Mouse (Mus musculus) forelimb bud, embryonic 11.5 days (tissue): ENCODE measurements around the gene Stx8.
A peak's percentile ranks its signal among the peaks of the same experiment; 100 is the strongest.

Source experiments
- DNase-seq: peaks from one replicate; pipeline ENCODE4 v3.0.0-alpha.2; 2012; ENCODE audit warnings: low read depth, low spot score

Stx8 gene

GRCm38 (mm10) chr11:68223143-68223542 is 257.1 kb downstream of the Stx8 start:
- no peak for DNase-seq

DNA sequence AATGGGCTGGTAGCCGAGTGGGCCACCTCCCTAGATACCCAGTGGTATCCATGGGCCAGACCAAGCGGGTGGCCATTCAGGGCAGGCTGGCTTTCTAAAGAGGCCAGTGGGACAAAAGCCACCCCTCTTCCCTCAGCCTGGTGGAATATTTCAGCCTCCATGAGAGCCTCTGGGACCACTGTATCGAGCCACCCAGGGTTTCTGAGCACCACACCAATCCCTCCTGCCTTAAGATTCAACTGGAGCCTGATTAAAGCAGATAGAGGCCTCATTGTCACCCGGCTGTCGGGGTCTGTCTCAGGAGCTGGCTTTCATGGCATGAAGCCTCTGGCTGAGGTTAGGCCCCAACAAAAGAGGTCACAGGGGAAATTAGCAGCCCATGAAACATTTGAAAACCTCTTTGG is 260.7 kb downstream of the Stx8 start:
- no peak for DNase-seq

DNA sequence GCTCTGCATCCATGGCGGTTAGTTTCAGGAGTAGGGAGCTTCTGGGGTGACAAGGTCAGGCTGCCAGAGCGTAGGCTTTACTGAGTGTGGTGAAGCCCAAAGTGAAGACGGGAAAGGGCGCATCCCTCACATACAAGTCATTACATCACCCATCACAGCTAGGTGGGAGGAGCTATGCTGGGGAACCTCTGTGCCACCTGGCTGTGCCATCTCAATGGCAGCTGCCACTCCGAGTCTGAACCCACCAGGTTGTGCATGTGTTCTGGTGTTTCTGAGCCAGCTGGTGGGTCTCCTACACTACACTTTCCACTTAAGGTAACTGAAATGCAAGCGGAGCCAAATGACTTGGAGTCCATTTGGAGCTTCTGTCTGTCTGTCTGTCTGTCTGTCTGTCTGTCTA is 261.8 kb downstream of the Stx8 start:
- no peak for DNase-seq

DNA sequence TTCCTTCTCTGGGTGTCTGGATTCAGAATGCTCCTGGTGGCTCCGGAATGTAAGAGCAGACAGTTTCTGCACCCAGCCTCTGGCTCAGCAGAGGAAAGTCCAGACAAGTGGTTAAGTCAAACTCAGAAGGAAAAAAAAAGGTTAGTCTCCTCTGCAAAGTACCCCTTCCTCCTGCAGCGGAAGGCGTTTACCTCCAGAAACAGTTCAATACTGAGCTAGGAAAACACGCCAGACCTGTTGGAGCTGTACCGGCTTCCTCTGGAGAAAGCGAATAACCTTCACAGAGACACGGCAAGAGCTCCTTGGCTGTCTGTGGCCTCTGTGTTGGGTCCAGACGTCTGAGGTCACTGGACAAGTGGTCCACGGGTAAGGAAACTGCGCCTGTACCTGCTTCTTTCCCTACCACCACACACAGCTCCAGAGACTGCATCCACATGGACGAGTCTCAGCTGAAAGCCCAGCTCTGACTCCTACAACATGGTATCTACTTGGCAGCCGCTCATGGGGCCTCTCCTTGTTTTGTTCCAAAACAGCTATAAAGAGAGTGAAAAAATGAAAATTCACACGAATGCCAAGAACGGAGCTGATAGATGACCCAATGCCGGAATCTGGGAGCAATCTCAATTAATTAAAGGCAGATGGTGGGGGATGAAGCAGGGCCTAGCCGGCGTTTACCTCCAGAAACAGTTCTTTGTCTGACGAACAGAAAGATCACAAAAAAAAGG is 263.1 kb downstream of the Stx8 start:
- DNase-seq = peak; percentile 40

DNA sequence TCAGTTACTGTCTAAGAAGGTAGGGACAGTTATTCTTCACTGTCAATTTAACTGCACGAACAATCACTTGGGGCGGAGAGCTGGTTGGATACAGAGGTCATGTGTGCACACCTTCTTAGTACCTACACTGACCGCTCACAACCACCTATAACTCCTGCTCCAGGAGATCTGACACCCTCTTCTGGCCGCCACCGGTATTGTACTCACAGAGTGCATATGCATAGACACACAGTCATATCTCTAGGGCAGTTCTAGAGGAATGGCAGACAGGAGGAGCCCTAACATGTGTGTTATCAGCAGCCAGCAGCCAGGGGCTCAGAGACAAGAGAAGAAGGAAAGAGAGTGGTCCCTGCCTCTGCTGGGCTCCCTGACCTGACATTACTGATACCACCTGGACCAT is 265.6 kb downstream of the Stx8 start:
- DNase-seq = no peak

- DNase-seq = no peak
Observed at GRCm38 (mm10) chr11:68233469-68233965, 267.5 kb downstream of the Stx8 start.

- no peak for DNase-seq
Observed at GRCm38 (mm10) chr11:68239756-68240155, 273.8 kb downstream of the Stx8 start.

DNA sequence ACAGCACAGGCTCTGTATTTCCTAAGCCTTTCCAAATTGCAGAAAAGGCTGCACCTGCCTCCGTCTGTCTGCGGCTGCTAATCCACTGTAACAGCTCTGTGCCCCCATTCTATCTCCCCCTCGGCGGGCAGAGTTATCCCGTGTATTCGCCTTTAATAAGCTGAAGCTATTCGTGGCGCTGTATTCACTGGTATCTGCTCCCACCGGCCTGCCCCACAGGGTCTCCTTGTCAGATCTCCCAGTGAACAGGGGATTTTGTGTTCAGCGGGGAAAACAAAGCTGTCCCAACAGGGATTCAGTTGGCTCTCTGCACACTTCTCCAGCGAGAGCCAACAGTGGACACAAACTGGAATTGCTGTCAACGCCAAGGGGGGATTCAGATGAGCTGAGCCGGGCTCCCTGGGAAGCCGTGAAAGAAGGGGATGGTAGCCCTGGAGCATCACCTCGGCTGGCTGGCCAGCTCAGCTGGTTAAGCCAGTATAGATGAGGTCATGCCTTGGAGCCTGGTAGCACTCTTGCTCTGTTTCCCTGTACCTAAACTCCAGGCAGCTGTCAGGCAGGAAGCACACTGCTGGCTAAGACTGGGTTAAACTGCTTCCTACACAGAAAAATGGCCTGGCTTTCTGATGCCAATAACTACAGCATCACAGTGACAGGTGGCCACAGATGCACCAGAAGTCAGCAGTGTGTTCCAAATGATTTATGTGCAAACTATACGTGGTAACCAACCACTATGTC is 278.4 kb downstream of the Stx8 start:
- no peak for DNase-seq

DNA sequence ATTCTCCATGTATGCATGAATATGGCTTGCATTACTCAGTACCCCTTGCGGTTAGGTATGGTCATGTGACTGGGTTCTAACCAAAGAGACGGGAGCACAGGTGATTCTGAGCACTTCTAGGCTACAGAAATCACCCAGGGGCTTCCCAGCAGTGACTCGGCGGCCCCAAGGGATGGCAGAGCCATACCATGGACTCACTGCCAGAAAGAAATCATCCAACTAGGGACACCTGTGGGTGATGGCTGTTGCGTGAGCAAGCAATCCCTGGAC is 278.9 kb downstream of the Stx8 start:
- DNase-seq = no peak

- no peak for DNase-seq
Observed at GRCm38 (mm10) chr11:68247897-68248296, 281.9 kb downstream of the Stx8 start.

DNA sequence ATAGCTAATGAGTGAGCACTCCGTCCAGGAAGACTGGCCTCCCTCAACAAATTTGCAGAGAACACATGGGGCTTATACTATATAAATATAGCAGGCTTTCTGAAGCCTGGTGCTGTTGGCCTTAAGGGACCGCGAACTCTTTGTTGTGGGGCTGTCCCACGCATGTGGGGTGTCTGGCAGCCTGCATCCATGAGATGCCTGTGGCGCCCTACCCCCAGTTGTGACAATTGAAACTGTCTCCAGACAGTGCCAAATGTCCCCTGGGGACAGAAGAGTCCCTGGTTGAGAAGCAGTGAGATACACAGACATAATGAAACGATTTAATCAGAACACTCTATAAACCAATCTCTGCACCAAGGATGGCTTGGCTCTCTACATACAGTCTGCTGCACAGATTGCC is 284.1 kb downstream of the Stx8 start:
- no peak for DNase-seq

DNA sequence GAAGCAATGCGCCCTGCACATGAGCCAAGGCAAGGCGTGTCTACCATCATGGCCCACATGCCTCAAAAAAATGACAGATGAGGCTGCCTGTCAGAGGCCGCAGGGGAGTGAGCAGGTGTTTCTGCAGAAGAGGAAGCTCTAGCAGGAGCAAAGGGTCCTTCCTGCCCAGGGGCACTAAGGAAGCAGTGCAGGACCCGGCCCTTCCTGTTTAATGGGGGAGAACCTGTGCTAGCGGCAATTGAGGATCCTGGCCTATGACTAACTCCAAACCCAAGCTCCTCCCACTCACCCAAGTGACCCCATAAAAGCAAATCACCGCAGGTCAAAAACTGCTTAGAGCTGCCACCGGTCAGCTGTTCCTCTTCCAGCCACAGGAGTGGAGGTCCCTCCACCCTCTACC is 287.5 kb downstream of the Stx8 start:
- DNase-seq = no peak
